Mouse (Mus musculus): ENCODE results near the gene Elk3.

DNA sequence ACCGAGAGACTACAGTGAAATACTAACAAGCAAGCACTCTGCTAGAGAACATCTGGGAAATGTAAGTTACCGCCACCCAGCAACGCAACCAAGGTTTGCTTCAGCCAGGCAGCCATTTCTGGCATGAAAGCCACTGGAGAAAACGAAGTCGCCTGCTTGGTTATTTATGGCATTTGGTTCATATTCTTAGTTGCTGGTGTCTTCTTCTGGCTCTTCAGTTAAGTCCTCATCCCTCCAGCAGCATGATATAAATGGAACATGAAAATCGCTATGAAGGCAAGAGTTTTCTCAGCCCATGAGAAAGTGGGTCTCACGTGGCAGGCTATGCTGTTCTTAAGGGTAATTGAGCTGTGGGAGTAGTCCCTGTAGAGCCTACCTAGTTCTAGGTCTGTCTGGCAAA, 44.4 kb downstream of the Elk3 start:
- no peak for TF ChIP-seq POLR2A (IDR thresholded peaks at IDR 0.05; ENCODE audit: low read depth, low read length)
- TF ChIP-seq CTCF (IDR thresholded peaks at IDR 0.05; ENCODE audit: extremely low read depth, insufficient read length, insufficient replicate concordance, low read depth, low read length): no peak

Data from small intestine, adult 2 months (tissue).